Mouse (Mus musculus) MEL (cell line): Measurements from ENCODE around the gene Abcb9. TPM values are rescaled to one million over a fixed set of nuclear protein-coding genes. Genes with fewer than 3 reads are reported as not detected.

Experiments used
- DNase-seq: peaks from one replicate; pipeline ENCODE4 v3.0.0; 2011; ENCODE audit warnings: low read depth, low spot score
- H3K27ac ChIP-seq: 2 replicates; pipeline ENCODE4 v1.5.1; 2012; ENCODE audit warnings: low read depth, mild to moderate bottlenecking, control low read depth, low read length, moderate library complexity; ENCODE audit not compliant: control insufficient read depth
- H3K27me3 ChIP-seq, 2 experiments: fragments of 150-350 bp in 1 of 2; sonication (generic) in 1 of 2; 2 replicates each; pipeline ENCODE4 v1.6.1; 2012; ENCODE audit warnings: low read length in 2 of 2, mild to moderate bottlenecking in 2 of 2, improper control_type of control experiment in 1 of 2, moderate library complexity in 1 of 2; ENCODE audit not compliant: insufficient read depth in 2 of 2, control insufficient read depth in 1 of 2
- H3K36me3 ChIP-seq, 2 experiments: 2 replicates each; pipeline ENCODE4 v1.6.1; 2012 to 2014; ENCODE audit warnings: low read length in 2 of 2, improper control_type of control experiment in 1 of 2, inconsistent platforms in 1 of 2, mild to moderate bottlenecking in 1 of 2; ENCODE audit not compliant: insufficient read depth in 2 of 2, control insufficient read depth in 1 of 2
- H3K4me1 ChIP-seq, 2 experiments: fragments of 150-350 bp in 1 of 2; sonication (generic) in 1 of 2; 2 replicates each; pipeline ENCODE4 v1.6.1; 2012; ENCODE audit warnings: low read length in 2 of 2, improper control_type of control experiment in 1 of 2, mild to moderate bottlenecking in 1 of 2; ENCODE audit not compliant: insufficient read depth in 2 of 2, control insufficient read depth in 1 of 2
- H3K4me3 ChIP-seq, 2 experiments: fragments of 150-350 bp in 1 of 2; sonication (generic) in 1 of 2; 2 replicates each; pipeline ENCODE4 v1.5.1; 2012; ENCODE audit warnings: low read depth in 2 of 2, low read length in 2 of 2, mild to moderate bottlenecking in 2 of 2, moderate library complexity in 2 of 2, control low read depth in 1 of 2, improper control_type of control experiment in 1 of 2; ENCODE audit not compliant: control insufficient read depth in 1 of 2, insufficient read depth in 1 of 2
- H3K79me2 ChIP-seq: 2 replicates; pipeline ENCODE4 v1.6.1; 2012; ENCODE audit warnings: mild to moderate bottlenecking, low read length, moderate library complexity; ENCODE audit not compliant: control insufficient read depth, poor library complexity, insufficient read depth
- H3K9ac ChIP-seq: 2 replicates; pipeline ENCODE4 v1.6.1; 2012; ENCODE audit warnings: low read depth, mild to moderate bottlenecking, control low read depth, low read length, moderate library complexity; ENCODE audit not compliant: control insufficient read depth, poor library complexity, severe bottlenecking
- H3K9me3 ChIP-seq: fragments of 150-350 bp; sonication (generic); replicated peaks from 2 replicates; pipeline ENCODE4 v1.6.1; 2012; ENCODE audit warnings: mild to moderate bottlenecking, low read length, improper control_type of control experiment, moderate library complexity; ENCODE audit not compliant: insufficient read depth
- EP300 ChIP-seq, 2 experiments: IDR thresholded peaks; 2 replicates each; pipeline ENCODE4 v1.6.1; 2011; ENCODE audit warnings: improper control_type of control experiment in 2 of 2, low read length in 2 of 2, low read depth in 1 of 2, mild to moderate bottlenecking in 1 of 2
- HCFC1 ChIP-seq: IDR thresholded peaks from 2 replicates; pipeline ENCODE4 v1.6.1; 2012; ENCODE audit warnings: low read depth, mild to moderate bottlenecking, inconsistent platforms, low read length, improper control_type of control experiment, moderate library complexity
- KAT2A ChIP-seq: conservative IDR thresholded peaks from 2 replicates; pipeline ENCODE4 v1.6.1; 2012; ENCODE audit warnings: low read depth, low read length, improper control_type of control experiment, inconsistent platforms
- MXI1 ChIP-seq: IDR thresholded peaks from 2 replicates; pipeline ENCODE4 v1.6.1; 2011; ENCODE audit warnings: mild to moderate bottlenecking, low read depth, low read length, improper control_type of control experiment
- NELFE ChIP-seq: IDR thresholded peaks from 2 replicates; pipeline ENCODE4 v1.6.1; 2011; ENCODE audit warnings: low read depth, low read length, improper control_type of control experiment
- POLR2AphosphoS5 ChIP-seq: IDR thresholded peaks from 2 replicates; pipeline ENCODE4 v1.6.1; 2012; ENCODE audit warnings: low read depth, borderline replicate concordance, mild to moderate bottlenecking, inconsistent platforms, low read length, moderate library complexity, mixed read lengths
- SIN3A ChIP-seq: IDR thresholded peaks from 2 replicates; pipeline ENCODE4 v1.6.1; 2012; ENCODE audit warnings: low read length, improper control_type of control experiment, inconsistent platforms
- SMC3 ChIP-seq: IDR thresholded peaks from 2 replicates; pipeline ENCODE4 v1.6.1; 2011; ENCODE audit warnings: low read depth, low read length, improper control_type of control experiment
- TCF12 ChIP-seq: IDR thresholded peaks from 2 replicates; pipeline ENCODE4 v1.6.1; 2014; ENCODE audit warnings: low read depth, mild to moderate bottlenecking, inconsistent platforms, low read length, improper control_type of control experiment, moderate library complexity
- USF2 ChIP-seq, 2 experiments: IDR thresholded peaks; 2 replicates each; pipeline ENCODE4 v1.6.1; 2011 to 2012; ENCODE audit warnings: improper control_type of control experiment in 2 of 2, low read length in 2 of 2, borderline replicate concordance in 1 of 2, inconsistent platforms in 1 of 2, low read depth in 1 of 2, mild to moderate bottlenecking in 1 of 2; ENCODE audit not compliant: insufficient read depth in 1 of 2
- ZMIZ1 ChIP-seq: IDR thresholded peaks from 2 replicates; pipeline ENCODE4 v1.6.1; 2012; ENCODE audit warnings: low read depth, mild to moderate bottlenecking, inconsistent platforms, low read length, improper control_type of control experiment, moderate library complexity
- polyA plus RNA-seq, 2 experiments: library from polyadenylated mRNA; stranded (reverse) in 1 of 2; unstranded in 1 of 2; fragments of >175 nt in 1 of 2; fragments of >200 nt in 1 of 2; gene quantifications; 2 replicates each; pipeline versions ENCODE4 v1.2.1 to v1.2.4; 2012; ENCODE audit warnings: low replicate concordance in 2 of 2, low read depth in 1 of 2; ENCODE audit not compliant: insufficient read length in 2 of 2, insufficient read depth in 1 of 2, missing spikeins in 1 of 2
- total RNA-seq: library from RNA; depleted of rRNA; stranded (reverse); fragments of 300-350 nt; gene quantifications from 2 replicates; pipeline ENCODE4 v1.2.3, GENCODE M21; 2012

Gene Abcb9
- total and polyA plus RNA-seq, 3 experiments: 2.4 to 8.1 TPM; not detected in 1

- no peak overlapping the region for H3K9ac ChIP-seq
Measured at GRCm38 (mm10) chr5:124098923-124099322, 3.3 kb upstream of the Abcb9 start.

GRCm38 (mm10) chr5:124095077-124095581 is 469 bp downstream of the Abcb9 start:
- H3K27ac ChIP-seq: no peak overlapping the region
- H3K4me3 ChIP-seq: peak overlapping the region; percentile 55 to 70
- no peaks in the 10 kb centered on the region for H3K27me3 ChIP-seq
- peak overlapping the region; percentile 66 for H3K9ac ChIP-seq
- no peaks in the 10 kb centered on the region; the same call in 1 of the 2 replicates for H3K79me2 ChIP-seq
- no peak; the same call in 1 of the 2 replicates for TF ChIP-seq SIN3A
- TF ChIP-seq HCFC1: no peak
- TF ChIP-seq USF2 (IDR thresholded peaks at IDR 0.05; ENCODE audit: borderline replicate concordance in 1 of 2, insufficient read depth in 1 of 2, low read depth in 1 of 2, low read length in 2 of 2): no peak
- peak; percentile 16; the same call in 1 of the 2 replicates for TF ChIP-seq MXI1
- 0 out of 2 replicates have a peak, but pooled peaks have one; percentile 2 for TF ChIP-seq SMC3
- 0 out of 2 replicates have a peak, but pooled peaks have one; percentile 5 for TF ChIP-seq TCF12
- H3K4me1 ChIP-seq: peaks cover 6 to 13% of the 10 kb centered on the region in 2 experiments
- peaks cover 0 to 3% of the 10 kb centered on the region in 2 experiments; a peak in 2 of 4 replicates for H3K36me3 ChIP-seq
- H3K9me3 ChIP-seq: no peaks in the 10 kb centered on the region
- DNase-seq: no peak

More at GRCm38 (mm10) chr5:124098923-124099322, 3.3 kb upstream of the Abcb9 start:
- TF ChIP-seq SMC3: 0 out of 2 replicates have a peak, but pooled peaks have one; percentile 1
- TF ChIP-seq POLR2AphosphoS5: peak; percentile 96; the same call in 1 of the 2 replicates
- TF ChIP-seq KAT2A: no peak
- TF ChIP-seq ZMIZ1: peak; percentile 63
- no peak for DNase-seq
- no peaks in the 10 kb centered on the region; the same call in 1 of the 2 replicates for H3K79me2 ChIP-seq
- H3K27me3 ChIP-seq: no peaks in the 10 kb centered on the region
- peaks cover 0 to 4% of the 10 kb centered on the region in 2 experiments; a peak in 2 of 4 replicates for H3K4me1 ChIP-seq
- no peak overlapping the region for H3K4me3 ChIP-seq
- no peaks in the 10 kb centered on the region; a peak in 2 of 4 replicates for H3K36me3 ChIP-seq
- no peaks in the 10 kb centered on the region for H3K9me3 ChIP-seq
- no peak overlapping the region for H3K27ac ChIP-seq

- TF ChIP-seq NELFE: 0 out of 2 replicates have a peak, but pooled peaks have one; percentile 11
- peak; percentile 25; the same call in 1 of the 2 replicates for TF ChIP-seq POLR2AphosphoS5
- no peak for TF ChIP-seq EP300 (IDR thresholded peaks at IDR 0.05; ENCODE audit: low read depth in 1 of 2, low read length in 2 of 2)
- Histone ChIP-seq H3K9me3 (no peaks in the 10 kb centered on the region), H3K4me1 (peaks cover 6 to 13% of the 10 kb centered on the region in 2 experiments), H3K27me3 (no peaks in the 10 kb centered on the region), H3K4me3 (no peak overlapping the region), H3K36me3 (peaks cover 0 to 3% of the 10 kb centered on the region in 2 experiments; a peak in 2 of 4 replicates), H3K9ac (no peak overlapping the region), H3K27ac (no peak overlapping the region), H3K79me2 (no peaks in the 10 kb centered on the region; the same call in 1 of the 2 replicates)
- DNase-seq: no peak
Measured at GRCm38 (mm10) chr5:124093852-124094604, 1.6 kb downstream of the Abcb9 start.
